Mouse (Mus musculus): ENCODE measurements around the gene Ankrd49.

Gene Ankrd49

GRCm38 (mm10) chr9:14784039-14785002 is at the start of gene Ankrd49, which contains the start of gene Mre11a:
Gene Ankrd49 (minus strand): TSS chr9:14784856.
Gene Mre11a (plus strand): TSS chr9:14784654.
- DNase-seq: peak; percentile 91 to 95

- DNase-seq: no peak
Observed at GRCm38 (mm10) chr9:14832046-14832445, 47.4 kb upstream of the Ankrd49 start.

DNA sequence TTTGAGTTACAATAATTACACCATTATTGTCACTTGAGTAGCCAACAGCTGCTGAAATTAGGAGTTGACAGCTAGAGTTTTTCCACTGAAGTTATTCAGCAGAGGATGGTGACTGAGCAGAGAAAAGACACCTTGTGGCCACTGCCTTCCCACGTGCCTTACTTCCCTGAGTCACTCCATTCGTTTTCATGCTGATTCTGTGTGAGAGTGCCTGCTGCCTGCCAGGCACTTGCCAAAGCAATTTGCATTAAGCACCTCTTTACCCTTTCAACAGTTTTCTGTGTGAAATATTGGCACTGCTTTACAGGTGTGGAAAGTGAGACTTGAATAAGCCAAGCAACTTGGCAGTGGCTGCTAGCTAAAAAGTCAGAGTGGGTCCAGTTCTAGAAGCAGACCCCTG is 43.2 kb upstream of the Ankrd49 start:
- no peak for DNase-seq

DNA sequence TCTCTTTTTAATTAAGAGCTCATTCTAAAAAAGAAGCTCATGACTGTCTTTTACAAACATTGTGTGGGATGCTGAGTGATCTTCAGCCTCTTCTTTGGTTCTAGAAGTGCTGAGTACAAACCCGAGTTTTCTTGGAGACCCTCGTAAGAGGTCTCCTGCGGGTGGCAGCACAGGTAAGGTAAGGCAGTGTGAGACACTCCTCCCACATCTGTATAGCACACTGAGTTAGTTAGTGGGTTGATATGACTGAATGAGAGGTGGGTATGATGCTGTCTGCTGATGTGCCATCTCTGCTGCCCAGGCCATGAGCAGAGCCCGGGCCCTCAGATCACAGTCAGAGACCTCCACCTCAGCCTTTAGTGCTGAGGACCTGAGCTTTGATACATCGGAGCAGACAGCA is 40.2 kb upstream of the Ankrd49 start:
- no peak for DNase-seq

DNA sequence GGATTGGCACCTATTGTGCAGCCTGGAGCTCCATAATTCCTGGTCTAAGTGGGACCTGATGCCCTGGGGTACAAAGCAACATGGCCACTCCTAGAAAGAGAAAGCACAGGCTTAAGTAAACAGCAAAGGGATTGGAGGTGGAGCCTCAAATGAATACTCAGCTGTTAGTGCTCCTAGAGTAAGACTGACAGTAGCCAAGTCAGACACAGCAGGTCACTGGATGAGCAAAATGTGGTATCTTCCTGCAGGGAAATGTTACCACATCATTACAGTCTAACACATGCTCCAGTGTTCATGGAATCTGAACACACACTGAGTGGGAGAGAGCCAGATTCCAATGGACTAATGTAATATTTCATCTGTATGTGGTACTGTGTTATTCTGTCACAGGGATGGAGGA is 36.7 kb upstream of the Ankrd49 start:
- no peak for DNase-seq

- DNase-seq: no peak
Observed at GRCm38 (mm10) chr9:14810111-14810510, 25.5 kb upstream of the Ankrd49 start.

DNA sequence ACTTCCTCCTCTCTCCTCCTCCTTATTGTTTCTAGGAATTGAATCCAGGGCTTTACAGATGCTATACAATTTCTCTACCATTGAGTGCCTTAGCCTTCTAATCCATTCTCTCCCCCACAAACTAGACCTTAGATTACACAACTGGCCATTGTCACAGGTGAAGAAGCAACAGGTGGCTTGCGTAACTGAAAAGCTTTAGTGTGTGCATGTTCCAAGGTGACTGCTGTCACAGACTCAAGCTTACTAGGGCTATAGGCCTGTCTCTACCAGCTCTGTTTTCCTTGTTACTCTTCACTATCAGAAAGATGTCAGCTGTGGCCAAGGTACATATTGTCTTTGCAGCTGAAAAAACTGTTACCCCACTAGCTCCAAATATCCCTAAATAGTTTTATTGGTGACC is 22.1 kb upstream of the Ankrd49 start:
- no peak for DNase-seq

DNA sequence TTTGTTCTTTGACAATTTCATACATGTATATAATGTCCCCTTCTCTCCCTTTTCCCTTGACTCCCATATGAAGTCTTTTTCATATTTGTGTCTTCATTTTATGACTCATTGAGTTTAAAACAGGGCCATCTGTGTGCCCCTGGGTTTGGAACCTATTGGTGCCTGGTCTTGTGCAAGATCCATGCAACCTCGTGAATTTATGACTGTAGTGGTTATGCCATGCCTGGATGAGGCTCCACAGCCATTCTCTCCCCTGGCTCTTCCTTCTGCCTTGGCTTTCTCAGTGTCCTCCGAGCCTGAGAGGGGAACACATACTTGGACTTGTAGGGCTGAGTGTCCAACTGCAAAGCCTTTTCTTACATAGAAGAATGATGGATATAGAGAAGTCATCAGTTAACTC is 21.1 kb upstream of the Ankrd49 start:
- no peak for DNase-seq

- no peak for DNase-seq
Observed at GRCm38 (mm10) chr9:14787356-14787755, 2.7 kb upstream of the Ankrd49 start.

DNA sequence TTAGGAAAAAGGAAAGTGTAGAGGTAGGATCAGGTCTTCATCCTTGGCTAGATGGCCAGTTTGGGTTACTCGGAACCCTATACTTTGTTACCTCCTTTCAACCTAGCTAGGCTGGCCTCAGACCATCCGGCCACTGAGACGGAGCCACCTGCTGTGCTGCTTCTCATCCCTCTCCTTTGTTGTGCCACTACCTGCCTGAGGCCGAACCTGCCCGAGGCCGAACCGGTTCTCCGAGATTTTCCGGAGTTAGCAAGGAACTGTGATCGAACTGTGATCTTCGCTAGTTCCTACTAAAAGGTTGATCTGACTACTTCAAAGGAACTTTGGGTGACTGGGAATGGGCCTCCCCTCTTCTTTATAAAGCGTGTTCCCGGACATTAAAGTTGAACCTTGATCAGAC is 6.3 kb downstream of the Ankrd49 start:
- DNase-seq: no peak

DNA sequence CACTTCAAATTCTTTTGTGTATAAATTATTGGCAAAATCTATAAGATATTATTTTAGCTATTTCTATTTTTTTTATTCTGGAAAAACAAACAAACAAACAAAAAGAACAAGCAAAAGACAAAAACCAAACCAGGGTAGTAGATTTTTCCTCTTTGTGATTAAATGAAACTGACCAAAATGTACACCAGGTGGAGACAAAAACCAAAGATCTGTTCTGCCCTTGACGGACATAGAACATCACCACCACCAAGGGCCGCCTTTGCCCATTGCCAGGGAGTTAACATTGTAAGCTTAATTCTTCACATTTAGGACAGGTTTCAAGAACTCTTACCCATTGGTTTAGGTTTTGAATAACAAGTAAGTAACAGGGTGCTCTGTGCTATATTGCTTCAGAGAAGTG is 10.8 kb downstream of the Ankrd49 start:
- no peak for DNase-seq

DNA sequence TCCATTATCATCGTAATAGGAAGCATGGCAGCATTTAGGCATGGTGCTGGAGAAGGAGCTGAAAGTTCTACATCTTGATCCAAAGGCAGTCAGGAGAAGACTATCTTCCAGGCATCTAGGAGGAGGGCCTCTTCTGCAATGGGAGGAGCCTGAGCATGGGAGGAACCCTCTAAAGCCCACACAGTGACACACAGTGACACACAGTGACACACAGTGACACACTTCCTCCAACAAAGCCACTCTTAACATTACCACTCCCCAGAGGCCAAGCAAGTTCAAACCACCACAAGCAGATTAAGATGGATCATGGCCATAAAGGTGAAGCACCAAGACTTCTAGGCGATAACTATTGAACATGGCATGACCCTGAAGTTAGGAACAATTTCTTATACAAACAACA is 12.6 kb downstream of the Ankrd49 start:
- DNase-seq: no peak

- DNase-seq: no peak
Observed at GRCm38 (mm10) chr9:14770803-14771471, 13.7 kb downstream of the Ankrd49 start, which contains the start of gene 1700012B09Rik. Gene 1700012B09Rik (minus strand): TSS chr9:14771030.

- DNase-seq: no peak
Observed at GRCm38 (mm10) chr9:14769811-14770210, 14.8 kb downstream of the Ankrd49 start.

GRCm38 (mm10) chr9:14764765-14765164 is 19.9 kb downstream of the Ankrd49 start:
- DNase-seq: peak; percentile 12 to 33

DNA sequence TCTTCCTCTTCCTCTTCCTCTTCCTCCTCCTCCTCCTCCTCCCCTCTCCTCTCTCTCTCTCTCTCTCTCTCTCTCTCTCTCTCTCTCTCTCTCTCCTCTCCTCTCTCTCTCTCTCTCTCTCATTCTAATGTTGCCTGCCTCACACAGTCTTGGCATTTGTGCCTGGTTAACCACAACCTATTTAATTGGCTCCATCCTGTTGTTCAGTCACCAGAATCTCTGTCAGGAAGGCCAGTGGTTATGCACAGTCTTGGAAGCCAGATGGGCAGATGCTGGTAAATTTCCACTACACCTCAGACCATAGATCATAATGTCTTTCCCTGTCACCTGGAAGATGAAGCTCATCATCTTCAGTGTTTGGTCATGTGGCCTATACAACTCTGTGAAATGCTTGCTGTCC is 25.4 kb downstream of the Ankrd49 start:
- DNase-seq: no peak

DNA sequence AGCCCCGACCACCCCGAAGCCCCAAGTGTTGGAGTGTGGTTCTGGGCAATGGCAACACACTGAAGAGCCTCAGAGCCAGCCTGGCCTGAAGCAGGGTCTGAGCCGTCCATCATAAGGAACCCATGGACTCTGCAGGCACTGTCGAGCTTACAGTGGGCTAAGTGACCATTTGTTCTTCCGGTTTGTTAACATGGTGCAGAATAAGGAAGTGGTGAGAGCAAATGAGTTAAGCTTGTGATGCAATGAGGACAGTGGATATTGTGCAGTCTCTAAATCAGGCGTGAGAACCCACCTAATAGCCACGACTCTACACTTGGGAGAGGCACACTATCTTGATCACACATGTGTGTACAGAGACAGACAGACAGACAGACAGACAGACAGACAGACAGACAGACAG is 26.1 kb downstream of the Ankrd49 start:
- DNase-seq: no peak

DNA sequence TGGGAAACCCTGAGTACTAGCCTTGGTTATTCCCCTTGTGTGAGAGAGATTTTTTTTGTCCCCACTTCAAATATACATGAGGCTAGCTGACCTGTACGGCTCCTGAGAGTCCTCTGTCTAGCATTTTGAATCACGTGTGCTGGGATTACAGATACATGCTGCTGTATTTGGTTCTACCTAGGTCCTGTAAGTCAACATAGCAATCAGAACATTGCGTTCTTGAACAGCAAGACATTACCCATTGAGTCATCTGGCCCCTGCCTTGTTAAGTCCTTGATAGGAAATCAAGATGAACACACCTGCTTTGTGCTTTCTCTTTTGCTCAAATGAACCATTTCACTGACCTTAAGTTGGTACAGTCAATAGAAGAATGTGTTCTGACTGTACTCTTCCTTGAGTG is 30.2 kb downstream of the Ankrd49 start:
- DNase-seq: no peak

DNA sequence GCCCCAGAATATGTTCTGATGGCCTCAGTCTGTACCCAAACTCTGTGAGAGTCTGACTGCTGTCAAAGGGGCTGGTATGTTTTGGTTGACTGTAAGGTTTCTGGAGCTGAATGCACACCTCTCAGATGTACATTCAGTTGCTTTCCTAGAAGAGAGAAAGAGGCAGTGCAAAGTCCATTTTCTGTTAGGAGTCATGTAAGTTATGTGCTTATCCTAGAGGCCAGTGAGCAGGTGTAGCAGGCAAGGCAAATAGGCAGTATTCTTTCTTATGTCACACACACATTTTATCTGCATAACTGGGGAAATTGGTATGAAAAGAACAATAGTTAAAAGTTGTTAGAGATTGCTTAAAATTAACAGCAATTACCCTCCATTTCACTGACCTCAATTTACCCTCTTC is 30.7 kb downstream of the Ankrd49 start:
- DNase-seq: no peak

GRCm38 (mm10) chr9:14752001-14752522 is 32.6 kb downstream of the Ankrd49 start, which contains the start of gene Fut4:
Gene Fut4 (minus strand): TSS chr9:14752393.
- DNase-seq: no peak

DNA sequence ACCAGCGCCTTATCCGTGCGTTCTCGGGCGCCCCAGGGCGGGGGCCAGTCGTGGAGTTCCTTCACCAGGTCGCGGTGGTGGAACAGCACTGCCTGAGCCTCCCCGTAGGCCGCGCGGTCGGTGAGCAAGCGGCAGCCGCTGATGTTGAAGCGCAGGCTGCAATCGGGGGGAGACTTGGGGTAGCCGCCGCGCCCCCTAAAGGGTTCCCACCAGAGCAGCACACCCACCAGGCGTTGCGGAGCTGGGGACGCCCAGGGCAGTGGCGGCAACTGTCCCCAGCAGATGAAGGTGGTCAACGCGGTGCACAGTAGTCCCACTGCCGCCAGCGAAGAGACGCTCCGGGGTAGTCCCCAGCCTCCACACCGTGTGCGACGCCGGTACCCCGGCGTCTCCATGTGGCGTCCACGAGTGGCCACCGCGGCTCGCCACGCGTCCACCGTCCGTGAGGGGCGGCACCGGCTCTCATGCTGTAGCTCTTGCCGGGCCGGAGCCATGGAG is 33.1 kb downstream of the Ankrd49 start:
- no peak for DNase-seq

DNA sequence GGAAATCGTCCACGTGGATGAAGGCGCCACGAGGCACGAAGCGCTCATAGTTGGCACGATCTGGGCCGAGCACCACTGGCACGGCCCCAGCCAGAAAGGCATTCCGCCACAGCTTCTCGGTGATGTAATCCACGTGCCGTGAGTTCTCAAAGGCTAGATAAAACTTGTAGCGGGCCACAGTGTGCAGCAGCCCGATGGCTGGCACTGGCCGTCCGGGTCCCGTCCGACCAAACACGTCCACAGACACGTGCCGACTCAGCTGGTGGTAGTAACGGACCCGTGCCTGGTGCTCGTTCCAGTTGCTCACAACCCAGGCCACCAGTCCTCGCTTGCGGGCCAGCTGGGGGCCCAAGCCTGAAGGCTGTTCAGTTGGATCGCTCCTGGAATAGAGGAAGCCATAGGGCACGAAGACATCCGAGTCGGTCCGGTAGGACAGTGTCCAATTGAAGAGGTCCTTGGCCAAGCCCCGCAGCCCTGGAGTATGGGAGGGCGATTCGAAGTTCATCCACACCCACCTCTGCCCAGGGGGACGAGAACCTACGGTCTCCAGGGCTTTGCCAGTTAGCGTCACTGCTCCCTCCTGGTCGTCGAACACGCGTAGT is 33.7 kb downstream of the Ankrd49 start:
- DNase-seq: no peak

All from cerebellum, adult 18-20 months (tissue).